Mouse (Mus musculus): ENCODE measurements around the gene Mroh2a.
"Not testable (repeated sequence)": the region's sequence is repeated elsewhere in the genome, so short reads cannot be mapped to it uniquely, and the experiment has no call there.

Gene Mroh2a

DNA sequence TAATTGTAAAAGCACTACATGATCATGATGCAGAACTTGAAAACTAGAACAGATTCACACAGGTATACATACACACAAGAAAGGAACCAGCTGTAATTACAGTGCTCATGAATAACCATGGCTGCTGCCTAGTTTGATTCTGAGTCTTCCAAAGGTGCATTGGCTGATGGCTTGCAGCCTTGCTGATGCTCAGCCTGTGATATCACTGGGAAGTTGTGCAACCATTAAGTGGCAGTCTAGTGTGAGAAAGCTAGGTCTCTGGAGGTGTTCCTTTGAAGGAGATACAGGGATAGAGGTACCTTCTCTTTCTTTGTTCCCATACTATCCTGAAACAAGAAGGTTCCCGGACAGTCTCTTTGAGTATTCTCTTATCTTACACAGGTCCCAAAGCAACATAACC lies 7.7 kb upstream of the Mroh2a start:
- no peak for DNase-seq

DNA sequence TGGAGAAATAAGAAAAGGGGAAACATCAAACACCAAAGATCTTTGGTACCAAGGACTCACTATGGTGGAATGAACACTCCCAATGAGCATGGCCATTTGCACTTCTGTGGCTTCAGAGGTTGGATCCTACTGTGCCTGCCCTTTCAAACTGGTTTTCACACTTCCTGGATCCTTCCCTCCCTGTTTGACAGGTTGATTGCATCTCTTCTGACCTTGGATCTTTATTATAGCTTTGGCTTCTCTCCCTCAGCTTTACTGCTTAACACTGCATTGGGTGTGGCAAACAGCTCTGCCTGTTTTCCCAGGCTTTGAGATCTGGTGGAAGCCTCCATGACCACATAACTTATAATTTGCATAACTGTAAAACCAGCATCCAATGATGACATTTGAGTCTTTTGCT lies 6.5 kb upstream of the Mroh2a start:
- no peak for DNase-seq

DNA sequence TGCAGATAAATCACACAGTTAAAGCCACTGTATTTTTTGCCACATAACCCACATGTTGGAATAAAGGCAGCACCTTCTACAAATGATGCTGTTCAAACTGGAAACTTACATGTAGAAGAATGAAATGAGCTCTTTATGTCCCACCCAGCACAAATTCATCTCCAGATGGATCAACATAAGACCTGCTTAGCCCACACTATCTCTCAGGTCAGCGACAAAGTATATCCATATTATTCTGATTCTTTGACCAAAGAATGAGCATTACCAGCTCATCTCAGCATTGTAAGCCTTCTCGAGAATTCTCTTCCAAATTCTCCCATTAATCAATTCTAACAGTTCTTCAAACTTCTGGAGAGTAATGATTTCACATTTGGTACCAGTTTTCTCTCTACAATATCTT lies 4.6 kb upstream of the Mroh2a start:
- no peak for DNase-seq

DNA sequence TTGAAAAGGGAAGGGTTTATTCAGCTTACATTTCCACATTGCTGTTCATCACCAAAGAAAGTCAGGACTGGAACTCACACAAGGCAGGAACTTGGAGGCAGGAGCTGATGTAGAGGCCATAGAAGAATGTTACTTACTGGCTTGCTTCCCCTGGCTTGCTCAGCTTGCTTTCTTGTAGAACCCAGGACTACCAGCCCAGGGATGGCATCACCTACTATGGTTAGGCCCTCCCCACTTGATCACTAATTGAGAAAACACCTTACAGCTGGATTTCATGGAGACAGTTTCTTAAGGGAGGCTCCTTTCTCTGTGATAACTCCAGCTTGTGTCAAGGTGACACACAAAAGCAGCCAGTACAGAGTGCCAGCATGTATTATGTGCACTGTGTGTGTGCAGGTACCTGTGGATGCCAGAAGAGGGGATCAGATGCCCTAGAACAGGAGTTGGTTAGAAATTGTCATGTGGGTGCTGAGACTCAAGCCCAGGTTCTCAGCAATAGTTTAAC lies 3.7 kb upstream of the Mroh2a start:
- not testable (repeated sequence) for DNase-seq

DNA sequence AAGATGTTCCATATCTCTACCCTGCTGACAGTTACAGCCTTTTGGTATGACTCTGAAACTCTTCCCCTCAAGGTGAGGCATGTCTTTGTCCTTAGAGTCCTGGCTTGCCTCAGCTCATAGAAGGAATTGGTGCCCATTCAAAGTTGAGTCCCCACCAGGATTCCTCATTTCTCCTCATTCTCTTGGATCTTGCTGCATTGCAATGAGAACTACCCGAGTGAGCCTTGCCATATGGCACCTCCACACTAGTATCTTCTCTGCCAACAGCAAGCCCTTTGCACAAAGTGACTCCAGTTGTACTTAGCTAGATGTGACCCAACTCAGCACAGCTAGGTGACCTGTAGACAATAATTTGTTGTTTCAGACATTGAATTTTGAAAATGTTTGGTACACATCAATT lies 3.2 kb upstream of the Mroh2a start:
- peak in 1 of 2 experiments; percentile 3 for DNase-seq

DNA sequence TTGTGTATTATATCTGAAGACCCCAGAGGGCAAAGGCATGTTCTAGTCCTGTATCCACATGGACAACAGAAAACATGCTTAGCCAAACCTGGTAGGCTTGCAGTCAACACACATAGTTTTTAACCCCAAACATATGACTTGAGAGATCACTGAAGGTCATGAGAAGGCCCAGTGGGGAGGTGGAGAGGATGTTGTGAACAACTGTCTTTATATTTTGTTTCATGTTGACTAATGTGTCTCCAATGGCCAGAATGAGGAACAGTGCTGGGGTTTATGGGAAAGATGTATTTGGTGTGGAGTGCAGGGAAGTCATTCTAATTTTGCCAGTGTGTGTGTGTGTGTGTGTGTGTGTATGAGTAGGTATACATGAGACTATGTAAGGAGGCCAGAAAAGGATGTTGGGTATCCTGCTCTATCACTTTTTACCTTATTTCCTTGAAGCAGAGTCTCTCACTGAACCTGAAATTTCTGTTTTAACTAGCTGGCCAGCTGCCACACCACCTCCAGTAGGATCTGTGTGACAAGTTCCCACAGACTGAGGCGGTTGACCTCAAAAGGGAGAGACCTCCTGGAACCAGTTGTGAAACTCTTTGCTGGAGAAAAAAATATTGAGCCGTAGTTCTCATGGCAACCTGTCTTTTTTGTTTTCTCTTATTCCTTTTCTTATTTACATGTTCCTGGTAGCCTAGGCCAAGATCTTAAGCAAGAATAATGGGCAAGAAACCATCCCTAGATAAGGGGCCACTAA lies 2.6 kb upstream of the Mroh2a start:
- peak in 1 of 2 experiments; percentile 3 for DNase-seq

DNA sequence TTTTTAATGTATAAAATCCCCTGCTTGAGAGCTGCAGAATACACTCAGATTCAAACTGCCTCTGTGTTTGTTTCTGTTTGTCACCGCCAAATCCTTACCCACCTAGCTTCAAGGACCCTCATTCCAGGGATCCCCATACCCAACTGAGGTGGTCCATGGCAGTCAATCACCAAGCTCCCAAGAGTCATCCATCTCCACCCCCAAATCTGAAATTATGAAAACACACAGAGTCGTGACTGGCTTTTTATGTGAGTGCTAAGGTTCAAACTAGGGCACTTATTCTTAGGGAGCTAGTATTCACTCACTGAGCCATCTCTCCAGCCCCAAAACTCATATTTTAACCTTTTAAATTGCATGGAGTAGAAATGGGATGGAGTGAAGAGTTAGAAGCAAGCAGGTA lies 1.5 kb upstream of the Mroh2a start:
- DNase-seq = not testable (repeated sequence)

DNA sequence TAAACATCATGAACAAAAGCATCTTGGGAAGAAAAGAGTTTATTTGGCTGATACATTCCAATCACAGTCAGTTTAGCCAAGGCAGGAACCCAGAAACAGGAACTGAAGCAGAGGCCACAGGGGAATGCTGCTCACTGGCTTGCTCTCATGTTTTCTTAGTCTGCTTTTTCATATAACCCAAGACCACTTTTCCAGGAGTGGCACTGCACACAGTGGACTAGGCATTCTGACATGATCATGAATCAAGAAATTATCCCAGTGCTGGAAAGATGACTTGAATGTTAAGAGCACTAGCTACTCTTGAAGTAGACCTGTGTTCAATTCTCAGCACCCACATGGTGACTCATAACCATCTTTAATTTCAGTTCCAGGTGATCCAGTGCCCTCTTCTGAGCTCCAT lies 1.0 kb upstream of the Mroh2a start:
- DNase-seq = no peak

DNA sequence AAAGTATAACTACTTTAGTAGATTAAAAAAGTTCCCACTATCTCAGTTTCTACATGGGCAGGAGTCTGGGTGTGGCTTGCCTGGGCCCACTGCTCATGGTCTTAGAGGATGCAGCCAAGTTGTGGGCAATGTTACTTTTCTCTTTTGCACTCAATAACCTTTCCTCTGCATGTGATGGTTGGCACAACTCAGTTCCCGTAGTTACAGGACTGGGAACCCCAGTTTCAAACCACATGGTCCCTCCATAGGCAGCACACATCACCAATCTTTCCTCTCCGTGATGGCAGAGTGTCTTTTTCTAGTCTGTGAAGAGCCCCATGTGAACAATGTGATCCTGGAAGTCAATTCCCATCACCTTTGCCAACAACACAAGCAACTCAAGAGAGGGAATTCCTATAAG lies 696 bp downstream of the Mroh2a start:
- peak in 1 of 2 experiments; percentile 1 for DNase-seq

DNA sequence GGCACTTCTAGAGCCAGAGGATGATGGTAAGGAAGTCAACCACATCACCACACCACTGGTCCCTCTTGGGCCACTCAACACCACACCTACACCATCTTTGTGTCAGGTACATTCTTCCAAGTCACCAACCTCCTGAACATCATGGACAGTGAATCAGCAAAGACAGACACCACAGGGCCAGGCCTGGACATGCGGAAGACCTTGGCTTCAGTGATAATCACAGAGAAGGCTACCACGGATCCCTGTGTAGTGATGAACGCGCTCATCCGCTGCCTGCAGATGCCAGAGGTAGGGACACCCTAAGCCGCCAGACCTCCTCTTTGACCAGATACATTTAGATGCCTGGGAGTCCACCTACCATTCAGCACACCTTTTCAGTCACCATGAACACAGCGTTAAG lies 1.3 kb downstream of the Mroh2a start:
- no peak for DNase-seq

DNA sequence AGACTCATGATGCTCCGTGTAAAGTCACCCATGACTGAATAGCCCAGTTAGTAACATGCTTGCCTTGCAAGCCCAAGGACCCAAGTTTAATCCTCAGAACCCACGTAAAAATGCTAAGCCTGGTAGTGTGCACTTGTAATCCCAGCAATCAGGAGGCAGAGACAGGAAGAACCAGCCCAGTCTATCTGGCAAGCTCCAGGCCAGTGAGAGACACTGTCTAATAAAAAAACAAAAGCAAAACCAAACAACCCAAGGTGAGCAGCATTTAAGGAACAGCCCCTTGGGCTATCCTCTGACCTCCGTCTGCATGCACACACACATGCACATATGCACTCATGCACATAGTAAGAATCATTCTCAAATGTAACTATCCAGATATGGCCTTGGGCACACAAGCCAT lies 2.8 kb downstream of the Mroh2a start:
- DNase-seq = no peak

DNA sequence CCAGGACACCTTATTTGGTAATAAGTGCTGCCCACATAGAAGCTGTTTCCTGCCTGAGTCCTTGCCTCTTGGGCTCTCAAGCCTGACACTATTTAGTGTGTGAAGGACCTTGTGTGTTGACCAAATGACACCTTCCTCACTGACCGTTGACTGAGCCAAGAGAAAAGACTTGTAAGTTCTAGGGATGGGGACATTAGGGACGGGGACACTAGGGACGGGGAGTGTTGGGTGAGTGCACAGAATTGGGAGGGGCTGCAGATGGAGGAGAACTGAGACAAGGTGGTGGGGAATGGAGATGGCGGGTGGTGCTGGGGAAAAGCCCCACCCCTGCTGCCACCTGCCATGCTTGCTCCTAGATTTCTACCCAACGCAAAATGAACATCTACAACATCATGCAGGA lies 3.2 kb downstream of the Mroh2a start:
- peak in 1 of 2 experiments; percentile 10 for DNase-seq

DNA sequence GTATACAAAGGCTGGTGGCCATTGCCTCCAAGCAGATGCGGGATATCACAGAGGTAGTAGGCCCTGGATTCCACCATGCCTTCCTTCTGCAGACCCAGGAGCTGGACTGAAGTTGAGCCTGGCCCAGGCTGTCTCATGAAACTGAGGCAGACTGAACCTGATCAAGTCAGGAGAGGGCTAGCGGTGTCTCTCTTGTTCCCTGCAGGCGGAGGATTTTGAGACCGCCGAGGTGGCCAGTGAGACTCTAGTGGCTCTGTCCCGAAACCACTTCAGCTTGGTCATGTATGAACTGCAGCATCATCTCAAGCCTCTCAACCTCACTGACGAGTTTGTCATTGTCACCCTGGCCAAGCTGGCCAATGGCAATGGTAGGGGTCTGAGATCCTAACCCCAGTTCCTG lies 3.6 kb downstream of the Mroh2a start:
- no peak for DNase-seq

DNA sequence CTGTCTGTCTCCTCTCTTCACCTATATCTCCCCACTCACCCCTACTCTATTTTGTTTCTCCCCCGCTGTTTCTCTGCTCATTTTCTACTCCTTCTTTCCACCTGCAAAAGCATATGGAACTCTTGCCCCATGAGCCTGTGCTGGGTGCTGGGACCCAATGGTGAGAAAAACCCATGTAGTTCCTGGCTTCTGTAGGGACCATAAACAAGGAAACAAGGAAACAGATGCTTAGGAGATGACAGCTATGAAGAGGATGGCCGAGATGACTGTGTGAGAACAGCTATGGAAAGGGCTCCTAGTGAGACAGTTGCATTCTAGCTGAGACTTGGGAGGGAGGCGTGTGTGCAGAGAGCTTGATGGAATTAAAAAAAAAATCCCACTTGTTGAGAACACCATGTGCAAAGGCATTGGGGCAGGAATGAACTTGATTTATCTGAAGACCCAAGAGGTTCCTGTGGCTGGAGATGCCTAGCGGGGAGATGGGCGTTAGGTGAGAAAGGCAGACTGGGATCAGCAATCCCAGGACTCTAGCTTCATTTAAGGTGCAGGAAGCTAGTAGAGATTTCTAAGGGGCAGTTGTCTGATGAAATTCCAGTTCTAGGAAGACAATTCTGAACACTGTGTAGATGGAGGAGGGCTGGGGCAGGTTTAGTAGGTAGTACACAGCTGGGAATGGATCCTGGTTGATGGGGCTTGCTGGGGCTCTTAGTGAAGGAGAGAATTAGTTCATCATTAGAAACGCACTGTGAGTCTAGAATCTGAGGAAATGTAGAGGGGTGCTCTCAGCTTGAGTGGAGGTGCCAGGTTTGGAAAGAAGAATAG lies 4.4 kb downstream of the Mroh2a start:
- DNase-seq = no peak

DNA sequence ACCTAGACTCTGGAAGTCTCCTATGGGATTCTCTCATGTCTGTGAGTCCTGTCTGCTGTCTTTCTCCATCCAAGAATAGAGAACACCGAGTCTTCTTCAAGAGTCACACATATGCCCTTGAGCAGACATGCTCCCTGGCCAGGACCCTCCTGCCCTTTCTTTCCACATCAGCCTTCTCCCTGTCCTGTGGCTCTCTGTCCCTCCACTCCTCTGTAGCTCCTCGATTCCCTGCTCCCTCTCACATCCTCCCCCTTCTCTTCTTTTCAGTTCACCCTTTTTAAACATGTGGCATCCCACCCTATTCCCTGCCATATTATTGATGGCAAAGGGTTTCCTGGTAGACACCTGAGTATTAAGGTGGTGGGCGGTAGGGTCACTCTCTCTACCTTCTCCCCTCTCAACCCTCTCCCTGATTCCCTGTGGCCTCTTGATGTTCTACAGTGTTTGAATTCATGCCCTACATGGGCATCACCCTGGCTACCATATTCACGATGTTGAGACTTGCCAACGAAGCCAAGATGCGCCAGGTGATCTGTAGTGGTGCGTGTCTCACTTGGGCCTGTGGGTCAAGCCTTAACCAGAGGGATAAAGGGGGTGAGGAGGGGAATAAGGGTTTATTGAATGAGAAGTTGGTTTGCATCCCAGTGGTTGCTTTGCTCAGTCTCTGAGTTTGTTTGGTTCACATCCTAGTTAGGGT lies 5.2 kb downstream of the Mroh2a start:
- peak in 1 of 2 experiments; percentile 3 for DNase-seq

DNA sequence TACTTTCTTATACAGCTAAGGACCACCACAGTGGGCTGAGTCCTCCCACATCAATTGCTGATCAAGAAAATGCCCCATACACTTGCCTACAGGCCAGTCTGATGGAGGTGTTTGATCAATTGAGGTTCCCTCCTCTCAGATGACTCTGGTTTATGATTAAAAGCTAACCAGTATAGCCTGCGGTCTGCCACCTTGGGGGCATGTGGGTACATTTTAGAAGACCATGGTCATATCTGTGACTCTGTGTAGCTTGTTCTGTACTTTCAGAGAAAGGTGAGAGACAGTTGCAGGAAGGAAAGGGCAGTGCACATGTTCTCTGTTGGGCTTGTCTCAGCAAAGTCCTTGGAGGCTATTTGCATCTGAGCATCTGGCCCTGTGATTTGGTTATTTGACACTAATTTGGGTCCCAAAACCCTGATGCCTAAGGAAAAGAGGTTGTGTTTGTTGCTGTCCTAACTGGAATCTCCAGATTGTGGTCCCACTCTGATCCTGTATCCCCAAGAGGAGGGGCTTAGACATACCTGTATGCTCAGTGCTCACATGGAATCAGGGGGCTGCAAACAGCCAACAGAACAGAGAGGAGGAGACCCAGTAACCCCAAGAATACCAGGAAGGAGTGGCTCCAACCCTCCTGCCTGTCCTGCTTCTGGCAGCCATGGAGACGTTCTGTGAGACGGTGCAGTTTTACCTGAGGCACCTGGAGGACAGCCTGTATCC lies 6.0 kb downstream of the Mroh2a start:
- DNase-seq = peak in 1 of 2 experiments; percentile 3

DNA sequence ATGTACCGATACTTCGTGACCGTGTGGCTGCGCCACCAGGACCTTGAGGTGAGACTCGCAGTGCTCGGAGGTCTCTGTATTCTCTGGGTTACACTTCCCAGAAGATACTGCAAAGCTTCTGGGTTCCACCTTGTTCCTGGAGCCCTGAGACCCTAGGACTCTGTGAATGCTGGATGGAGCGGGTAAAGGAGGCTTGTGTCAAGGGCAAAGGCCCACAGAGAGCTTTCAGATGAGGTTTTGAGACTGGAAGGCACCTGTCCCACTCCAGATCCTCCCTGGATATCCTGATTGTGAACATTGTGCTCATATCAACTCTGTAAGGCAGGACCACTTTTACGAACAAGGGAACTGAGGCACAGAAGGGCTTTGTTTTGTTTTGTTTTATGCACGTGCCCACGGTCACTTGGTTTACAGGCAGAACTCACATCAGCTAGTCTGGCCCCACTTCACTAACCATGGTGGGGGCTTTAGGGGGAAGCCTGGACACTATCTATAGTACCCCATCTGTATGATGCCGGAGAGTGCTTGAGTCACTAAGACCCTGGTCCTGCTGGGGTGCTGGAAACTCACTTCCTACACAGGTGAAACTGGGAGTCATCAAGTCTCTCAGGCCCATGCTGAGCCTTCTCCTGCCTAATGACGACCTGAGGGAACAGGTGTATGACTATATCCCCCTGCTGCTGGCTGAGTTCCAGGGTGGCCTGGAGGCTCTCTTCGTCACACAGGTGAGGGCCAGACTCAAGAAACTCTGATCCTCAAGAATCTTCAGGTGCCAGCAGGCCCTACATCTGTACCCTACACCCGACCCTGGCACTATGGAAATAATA lies 6.8 kb downstream of the Mroh2a start:
- DNase-seq = peak in 1 of 2 experiments; percentile 15

DNA sequence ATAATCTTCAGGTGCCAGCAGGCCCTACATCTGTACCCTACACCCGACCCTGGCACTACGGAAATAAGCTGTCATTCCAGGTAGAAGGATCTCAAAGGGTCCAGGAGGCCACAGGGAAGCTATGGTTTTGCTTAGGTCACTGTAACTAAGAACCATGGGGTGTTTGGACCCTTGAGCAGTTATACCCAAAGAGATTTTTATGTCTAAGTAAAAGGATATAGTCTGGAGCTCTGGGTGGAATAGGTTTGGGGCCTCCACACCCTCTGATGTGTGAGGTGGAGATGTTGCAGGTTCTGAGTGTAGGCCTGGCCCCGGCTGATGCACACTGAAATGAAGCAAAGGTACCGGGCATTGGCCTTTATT lies 7.4 kb downstream of the Mroh2a start:
- no peak for DNase-seq

DNA sequence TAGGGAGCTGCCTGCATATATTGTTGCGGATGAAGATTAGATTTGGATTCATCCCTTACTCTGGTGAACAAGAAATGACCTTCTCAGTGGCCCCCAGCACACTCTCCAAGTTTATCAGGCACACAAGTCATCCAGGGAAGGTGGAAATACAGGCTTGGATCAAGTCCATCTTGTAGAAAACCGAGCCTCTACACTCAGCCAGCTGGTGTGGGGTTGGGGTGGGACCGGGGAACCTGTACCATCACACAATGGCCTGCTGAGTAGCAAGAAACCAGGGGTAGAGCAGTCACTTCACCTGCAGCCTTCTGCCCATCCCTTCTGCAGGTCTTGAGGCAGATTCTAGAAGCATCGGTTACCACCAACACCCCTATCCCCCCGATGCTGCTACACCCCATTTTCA lies 7.9 kb downstream of the Mroh2a start:
- DNase-seq = peak in 1 of 2 experiments; percentile 6

DNA sequence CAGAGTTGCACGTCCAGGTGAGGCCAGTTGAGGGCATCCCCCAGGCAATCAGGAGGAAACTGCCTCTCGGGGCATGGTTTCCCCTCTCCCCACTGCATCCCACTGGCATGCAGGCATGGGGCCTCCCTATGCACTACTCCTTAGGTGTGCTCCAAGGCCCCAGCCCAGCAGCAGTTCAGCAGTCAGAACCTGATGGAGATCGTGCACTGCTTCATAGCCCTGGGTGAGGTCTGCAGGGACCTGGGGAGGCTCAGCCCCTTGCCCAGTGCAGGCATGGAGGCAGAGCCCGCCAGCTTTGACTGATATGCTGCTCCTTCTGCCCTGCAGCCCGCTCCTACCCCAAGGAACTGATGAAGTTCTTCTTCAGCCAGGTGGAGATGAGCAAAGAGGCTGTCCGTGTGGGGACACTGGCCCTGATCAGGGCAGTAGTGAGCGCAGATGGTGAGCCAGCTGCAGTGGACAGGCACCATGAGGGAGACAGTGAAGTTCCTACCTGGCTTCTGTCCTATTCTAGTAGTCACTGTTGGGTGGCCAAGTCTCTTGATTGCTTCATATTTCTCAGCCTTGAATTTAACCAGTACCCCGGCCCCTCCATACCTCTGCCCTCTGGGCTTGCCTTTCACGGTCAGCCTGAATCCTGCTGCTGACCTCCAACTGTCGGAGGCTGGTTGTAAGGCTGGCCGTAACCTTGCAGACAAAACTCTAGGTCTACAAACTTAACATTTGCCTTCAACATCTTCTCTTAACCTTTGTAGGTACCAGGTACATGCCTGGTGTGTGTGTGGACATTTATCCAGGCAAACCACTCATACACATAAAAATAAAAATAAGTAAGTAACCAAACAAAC lies 8.5 kb downstream of the Mroh2a start:
- DNase-seq = peak in 1 of 2 experiments; percentile 4

DNA sequence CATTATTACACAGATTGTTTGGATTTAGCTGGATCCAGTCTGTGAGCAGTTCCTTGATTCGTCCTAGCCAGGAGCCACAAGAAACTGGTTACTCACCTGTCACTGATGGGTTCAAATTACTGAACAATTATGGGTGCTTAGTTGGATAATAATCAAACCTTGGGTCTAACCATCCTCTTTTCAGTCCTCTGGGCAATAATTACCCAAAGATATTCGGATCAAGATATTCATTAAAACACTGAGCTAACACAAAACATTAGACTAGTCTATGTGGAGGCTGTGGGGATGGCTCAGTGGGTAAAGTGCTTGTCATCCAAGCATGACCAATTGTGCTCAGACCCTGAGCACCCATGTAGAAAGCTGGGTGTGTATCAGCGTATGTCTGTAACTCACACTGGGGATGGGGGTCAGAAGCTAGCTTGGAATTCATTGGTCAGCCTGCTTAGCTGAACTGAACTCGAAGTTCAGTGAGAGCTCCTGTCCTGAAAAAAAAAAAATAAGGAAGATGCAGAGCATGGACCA lies 9.2 kb downstream of the Mroh2a start:
- DNase-seq = no peak
